Mouse (Mus musculus) liver, embryonic 14.5 days (tissue): ENCODE measurements around the gene Lsamp.

Source experiments
- CTCF ChIP-seq: IDR thresholded peaks from 2 replicates; pipeline ENCODE4 v1.5.1; 2016; ENCODE audit warnings: antibody characterized with exemption, low read depth, control low read depth
- EP300 ChIP-seq: IDR thresholded peaks from 2 replicates; pipeline ENCODE4 v1.6.1; 2016; ENCODE audit warnings: antibody characterized with exemption, low read depth

- no peak for TF ChIP-seq CTCF
- no peak for TF ChIP-seq EP300
Observed at GRCm38 (mm10) chr16:41937596-41937990, 1953.4 kb downstream of the Lsamp start.
